Mouse (Mus musculus) gastrocnemius, adult 8-10 months (tissue): Measurements from ENCODE around the gene Noct. TPM values are rescaled to one million over a fixed set of nuclear protein-coding genes. Genes with fewer than 3 reads are reported as not detected.

Experiments used
- DNase-seq, 2 experiments: peaks; one replicate each; pipeline ENCODE4 v3.0.0; 2022; ENCODE audit warnings: low spot score in 2 of 2
- microRNA-seq: library from miRNA; unstranded; fragments of <30 nt; microRNA quantifications from one replicate; pipeline ENCODE4 v1.2.0, GENCODE M21; 2022
- total RNA-seq, 4 experiments: library from RNA; stranded (reverse); gene quantifications; 2 replicates each; pipeline ENCODE4 v1.2.4; 2022

Gene Noct
- total RNA-seq, 4 experiments from 2014 or later, result 15.7 to 26.0 (median 19.1) TPM

DNA sequence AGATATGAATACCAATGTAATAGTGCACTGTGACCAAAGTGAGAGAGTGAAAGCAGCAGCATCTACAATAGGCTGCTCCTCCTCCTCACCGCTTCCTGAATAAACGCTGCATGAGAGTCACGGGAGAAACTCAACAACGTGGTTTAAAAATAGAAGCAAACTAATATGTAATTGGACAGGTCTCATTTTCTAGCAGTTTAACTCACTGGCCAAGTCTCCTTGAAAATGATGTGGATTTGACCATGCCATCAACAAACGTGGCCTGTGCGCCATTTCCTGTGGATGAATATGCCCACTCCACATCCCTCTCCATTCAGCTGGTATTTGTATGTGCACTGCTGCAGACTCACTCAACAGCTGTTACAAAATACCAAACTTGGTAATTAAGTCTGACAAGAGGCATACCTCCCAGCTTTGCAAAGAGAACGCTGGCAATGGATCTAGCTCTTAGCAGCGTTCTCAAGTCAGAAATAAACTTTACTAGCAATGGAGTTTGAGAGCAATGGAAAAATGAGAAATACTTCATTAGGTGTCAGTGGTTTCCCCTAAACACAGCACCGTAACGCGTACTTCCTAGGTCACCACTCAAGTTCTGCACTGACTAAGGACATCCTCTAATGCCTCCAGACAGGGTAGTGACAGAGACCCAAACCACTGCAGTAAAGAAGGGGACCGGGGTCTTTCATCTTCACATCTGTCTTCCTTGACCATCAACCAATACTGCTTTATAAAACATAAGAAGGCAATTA lies 46.0 kb downstream of the Noct start:
- DNase-seq, result no peak

DNA sequence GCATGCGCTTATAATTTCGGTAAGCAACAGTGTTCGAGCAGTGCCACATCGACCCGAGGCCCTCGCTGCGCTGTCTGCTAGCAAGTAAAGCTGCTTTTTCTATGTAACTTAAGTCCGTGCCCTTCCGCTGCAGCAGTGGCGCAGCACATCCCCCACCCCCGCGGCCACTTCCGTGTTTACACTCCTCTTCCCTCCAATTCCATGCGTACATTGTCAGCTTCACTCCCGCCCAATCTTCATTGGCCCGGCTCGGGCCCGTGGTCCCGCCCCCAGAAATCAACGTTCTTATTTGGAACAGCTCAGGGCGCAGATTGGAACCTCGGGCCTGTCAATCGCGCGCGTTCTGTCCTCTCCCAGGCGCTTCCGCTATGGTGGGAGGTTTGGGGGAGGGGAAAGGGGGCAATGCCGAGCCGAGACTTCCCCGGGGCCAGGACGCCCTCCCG lies 51.7 kb downstream of the Noct start:
- peak; percentile 98 to 99 for DNase-seq

DNA sequence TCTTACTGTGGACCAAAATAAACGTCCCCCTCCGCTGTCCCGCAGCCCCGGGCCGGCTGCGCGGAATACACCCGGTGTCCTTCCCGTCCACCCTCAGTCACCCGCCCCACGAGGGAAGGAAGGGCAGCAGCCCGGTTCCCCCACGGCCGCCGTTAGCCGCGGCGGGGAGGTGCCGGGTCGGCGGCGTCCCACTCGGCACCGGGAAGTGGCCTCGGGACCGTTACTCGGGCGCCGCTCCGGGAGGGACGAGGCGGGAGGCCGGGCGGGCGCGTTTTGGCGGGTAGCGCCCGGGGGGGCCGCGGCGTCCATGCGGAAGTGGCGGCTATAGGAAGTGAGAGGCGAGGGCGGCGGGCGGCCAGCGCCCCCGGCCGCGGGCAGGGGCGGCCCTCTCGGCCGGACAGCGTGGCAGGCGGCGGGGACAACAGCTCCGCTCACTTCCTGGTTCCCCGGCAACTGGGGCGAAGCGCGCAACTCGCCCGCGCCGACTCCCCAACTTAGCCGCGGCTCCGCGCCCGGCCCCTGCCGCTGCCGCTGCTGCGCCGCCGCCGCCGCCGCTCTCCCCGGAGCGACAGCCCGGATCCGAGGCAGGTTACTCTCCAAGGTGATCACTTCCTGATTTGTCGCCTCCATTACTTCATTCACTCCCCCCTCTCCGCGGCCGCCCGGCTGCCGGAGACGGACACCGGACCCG lies 52.3 kb downstream of the Noct start:
- peak in 1 of 2 experiments; percentile 55 for DNase-seq

DNA sequence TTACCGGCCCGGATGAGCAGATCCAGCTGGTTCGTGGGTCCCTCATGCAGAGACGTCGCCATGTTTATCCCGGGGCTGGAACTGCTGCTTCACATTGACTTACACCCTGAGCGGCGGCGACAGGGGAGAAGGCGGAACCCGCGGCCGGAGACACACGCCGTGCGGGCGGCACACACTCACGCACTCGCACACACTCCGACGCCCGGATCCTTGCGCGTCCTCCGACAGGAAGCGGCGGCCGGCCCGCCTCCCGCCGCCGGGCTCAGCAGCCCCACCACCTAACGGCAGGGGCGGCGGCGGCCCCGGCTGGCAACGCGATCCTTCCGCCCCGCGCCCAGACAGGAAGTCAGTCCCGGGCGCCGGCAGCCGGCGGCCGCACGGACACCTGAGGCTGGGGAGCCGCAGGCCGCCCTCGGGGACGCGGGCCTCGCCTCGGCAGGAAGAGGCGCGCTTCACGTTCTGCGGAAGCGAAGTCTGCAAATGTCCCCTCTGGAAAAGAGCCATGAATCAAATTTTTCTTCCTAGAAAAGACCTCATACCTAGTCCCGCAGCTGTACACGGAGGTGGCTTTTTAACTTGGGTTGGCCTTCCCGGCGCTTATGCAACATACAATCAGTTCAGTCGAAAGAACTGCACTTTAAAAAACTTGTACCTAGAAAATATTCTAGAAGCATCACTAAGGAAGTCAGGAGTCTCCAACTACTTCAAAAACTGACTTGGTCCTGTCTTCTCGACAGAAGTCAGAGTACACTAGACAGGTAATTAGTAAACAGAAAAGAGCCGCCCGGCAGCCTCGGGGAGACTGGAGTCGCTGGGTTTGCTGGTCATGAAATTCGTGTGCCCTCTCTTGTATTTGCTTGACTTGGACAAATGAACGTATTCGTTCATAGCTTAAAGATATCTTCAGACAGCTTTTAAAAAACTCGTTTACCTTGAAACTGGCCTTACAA lies 53.2 kb downstream of the Noct start:
- peak; percentile 78 to 85 for DNase-seq

DNA sequence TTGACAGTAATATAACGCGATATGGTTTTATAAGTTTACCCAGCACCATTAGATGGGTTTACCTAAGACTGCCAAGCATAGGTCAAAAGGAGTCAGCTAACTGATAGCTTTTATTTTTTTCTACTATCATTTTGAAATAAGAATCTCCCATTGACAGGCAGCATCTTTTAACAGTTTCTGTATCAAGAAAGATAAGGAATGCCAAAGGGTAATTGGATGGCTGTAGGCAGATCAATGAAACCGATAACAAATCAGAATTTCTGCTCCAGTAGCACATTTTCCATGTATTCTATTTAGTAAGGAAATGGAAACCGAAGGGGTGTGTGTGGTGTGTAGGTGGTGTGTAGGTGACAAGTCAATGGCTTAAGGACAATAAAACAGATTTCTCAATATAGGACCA lies 54.2 kb downstream of the Noct start:
- DNase-seq, result no peak

DNA sequence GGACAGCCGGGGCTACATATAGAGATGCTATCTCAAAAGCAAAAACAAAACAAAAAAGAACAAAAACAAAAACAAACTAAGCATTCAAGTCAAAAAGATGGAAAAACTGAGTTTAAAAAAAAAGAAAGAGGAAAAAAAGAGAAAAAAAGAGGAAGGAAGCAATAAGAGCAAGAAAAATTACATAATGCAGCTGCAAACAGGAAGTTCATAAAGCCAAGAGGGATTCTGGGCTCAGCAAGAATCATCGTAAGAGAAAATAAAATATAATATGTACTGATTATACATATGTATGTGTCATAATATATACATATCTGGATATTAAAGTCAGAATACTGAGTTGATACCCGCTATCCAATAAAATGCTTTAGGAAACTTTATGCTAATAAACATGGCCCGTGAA lies 57.5 kb downstream of the Noct start:
- no peak for DNase-seq

DNA sequence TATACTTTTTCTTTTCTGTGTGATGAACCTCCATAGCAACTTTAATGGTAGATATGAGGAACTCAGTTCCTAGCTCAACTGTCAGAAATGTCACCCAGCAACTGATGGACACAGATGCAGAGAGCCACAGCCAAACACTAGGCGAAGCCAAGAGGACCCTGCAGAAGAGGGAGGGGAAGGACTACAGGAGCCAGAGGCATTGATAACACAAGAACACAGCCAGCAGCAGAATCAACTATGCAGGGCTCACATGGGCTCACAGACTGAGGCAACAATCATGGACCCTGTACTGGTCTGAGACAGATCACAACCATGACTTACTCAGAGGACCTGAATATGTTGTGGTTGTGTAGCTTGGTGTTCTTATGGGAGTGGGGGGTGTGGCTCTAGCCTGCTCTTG lies 60.1 kb downstream of the Noct start:
- DNase-seq, result no peak

DNA sequence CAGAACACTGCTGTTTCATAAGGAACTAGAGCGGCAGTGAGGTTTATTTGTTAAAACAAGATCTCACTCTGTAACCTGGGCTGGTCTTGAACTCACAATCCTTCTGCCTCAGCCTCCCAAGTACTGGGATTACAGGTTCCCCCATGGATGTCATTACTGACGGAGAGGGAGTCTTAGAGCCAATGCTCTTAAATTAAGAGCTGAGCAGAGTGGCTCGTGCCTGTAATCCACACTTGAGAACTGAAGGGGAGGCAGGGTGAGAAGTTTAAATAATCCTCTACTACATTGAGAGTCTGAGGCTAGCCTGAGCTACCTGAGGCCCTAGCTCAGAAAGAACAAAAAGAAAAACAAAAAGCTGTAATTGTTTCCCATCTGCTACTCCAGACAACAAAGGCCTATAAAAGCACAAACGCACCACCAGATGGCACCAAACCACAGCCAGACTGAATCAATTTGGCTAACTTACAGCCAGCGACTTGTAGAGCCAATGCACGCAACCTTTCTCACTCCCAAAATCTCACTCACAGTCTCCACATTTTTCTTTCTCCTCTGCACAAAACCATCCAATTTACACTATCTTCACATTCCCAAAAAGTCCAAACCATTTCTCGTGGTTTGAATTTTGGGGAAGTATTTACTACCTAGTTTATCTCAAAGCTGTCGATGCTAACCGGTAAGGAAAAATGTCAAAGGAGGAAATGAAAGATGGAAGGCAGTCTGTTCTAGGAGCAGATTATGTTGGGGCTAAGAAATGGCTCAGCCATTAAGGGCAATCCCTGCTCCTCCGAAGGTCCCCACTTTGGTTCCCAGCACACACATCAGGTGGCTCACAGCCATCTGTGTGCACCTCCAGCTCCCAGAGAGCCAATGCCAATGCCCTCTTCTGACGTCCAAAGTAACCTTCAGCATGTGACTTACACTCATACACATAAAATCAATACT lies 64.9 kb downstream of the Noct start:
- peak; percentile 70 to 72 for DNase-seq

DNA sequence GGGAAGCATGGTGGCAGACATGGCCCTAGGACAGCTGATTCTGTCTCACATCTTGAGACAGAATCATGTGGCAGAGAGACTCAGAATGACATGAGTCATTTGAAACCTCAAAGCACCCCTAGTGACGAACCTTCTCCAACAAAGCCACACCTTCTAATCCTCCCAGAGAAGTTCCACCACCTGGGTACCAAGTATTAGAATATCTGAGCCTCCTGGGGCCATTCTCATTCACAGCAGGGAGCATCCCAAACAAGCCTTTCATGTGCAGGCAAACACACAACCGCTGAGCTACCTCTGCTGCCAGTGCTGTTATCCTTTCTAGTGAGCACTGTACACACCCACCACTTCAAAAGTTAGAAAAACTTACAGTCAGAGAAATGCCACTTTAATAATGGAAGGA lies 70.0 kb downstream of the Noct start:
- DNase-seq, result no peak

DNA sequence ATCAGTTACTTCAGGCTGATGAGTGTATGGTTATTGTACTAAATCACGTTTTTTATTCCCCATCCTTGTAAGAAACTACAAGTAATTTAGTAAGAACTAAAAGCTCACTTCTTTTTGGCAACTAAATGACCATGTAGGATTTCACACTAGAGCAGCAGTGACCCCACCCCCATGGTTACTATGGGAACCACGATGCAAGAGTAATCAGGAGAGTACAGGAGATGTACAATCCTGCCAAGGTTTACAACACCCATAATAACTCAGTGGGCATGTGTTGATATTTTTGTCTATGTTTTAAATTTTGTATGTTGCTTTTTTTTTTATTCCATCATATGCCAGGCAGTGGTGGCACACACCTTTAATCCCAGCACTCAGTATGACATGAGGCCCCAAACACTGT lies 71.0 kb downstream of the Noct start:
- no peak for DNase-seq

DNA sequence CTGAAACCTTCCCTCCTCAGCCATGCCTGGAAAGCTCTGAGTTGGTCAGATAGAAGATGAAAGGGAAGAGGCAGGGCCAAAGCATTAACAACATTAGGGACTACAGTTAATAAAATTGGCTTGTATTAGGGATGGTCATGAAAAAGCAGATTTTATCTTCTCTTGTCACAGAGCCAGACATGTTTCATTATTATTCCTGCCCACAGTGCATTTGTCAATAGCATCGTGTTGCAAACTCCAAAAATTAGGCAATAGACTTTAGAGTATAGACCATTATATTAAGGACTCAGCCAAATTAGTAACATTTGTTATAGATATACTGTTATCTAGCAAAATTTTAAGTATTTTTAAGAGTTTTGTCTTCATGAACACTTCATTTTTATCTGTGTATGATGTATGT lies 72.5 kb downstream of the Noct start:
- no peak for DNase-seq

Small RNA genes within 50 kb of the gene (microRNA-seq; reads per million reads assigned to microRNA genes)
- not detected for gene Gm24282

Other genes with a start within 250 kb of the Noct start
- gene Elf2, start 116.2 kb downstream of the Noct start, total RNA-seq, result 10 to 100 TPM; 45.1 to 52.6 (median 48.5) TPM
- gene Mgarp, start 172.3 kb downstream of the Noct start, total RNA-seq, result under 1 TPM in 1 of 4 experiments, not detected in 3; 0.85 TPM
- gene Ndufc1, start 184.5 kb downstream of the Noct start, total RNA-seq, result 1,000 to 10,000 TPM in 2 of 4 experiments, 100 to 1,000 TPM in 2; 957 to 1,091 (median 1,034) TPM
- 10 to 100 TPM; 40.5 to 53.0 (median 48.0) TPM for gene Naa15, start 190.7 kb downstream of the Noct start, total RNA-seq